Mouse (Mus musculus) myocyte (in vitro differentiated cells): ENCODE results near the gene Zfp661. TPM values are rescaled to one million over a fixed set of nuclear protein-coding genes. Genes with fewer than 3 reads are reported as not detected.

Source experiments
- H3K27me3 ChIP-seq: one replicate; pipeline ENCODE4 v1.6.1; 2011; ENCODE audit not compliant: control insufficient read depth, insufficient read depth, insufficient read length
- H3K36me3 ChIP-seq: one replicate; pipeline ENCODE4 v1.6.1; 2011; ENCODE audit not compliant: control insufficient read depth, insufficient read depth
- H3K4me2 ChIP-seq: one replicate; pipeline ENCODE4 v1.6.1; 2011; ENCODE audit warnings: low read depth, control low read depth
- H3K4me3 ChIP-seq: one replicate; pipeline ENCODE4 v1.5.1; 2011; ENCODE audit warnings: mild to moderate bottlenecking, control low read depth, moderate library complexity
- H3K79me2 ChIP-seq: one replicate; pipeline ENCODE4 v1.6.1; 2011; ENCODE audit not compliant: control insufficient read depth, insufficient read depth
- H3ac ChIP-seq: one replicate; pipeline ENCODE4 v1.6.1; 2011; ENCODE audit not compliant: control insufficient read depth, insufficient read length
- CEBPB ChIP-seq: IDR thresholded peaks from 2 replicates; pipeline ENCODE4 v1.6.1; 2011; ENCODE audit warnings: mild to moderate bottlenecking, moderate library complexity; ENCODE audit not compliant: poor library complexity, insufficient read depth, severe bottlenecking
- E2F4 ChIP-seq: IDR thresholded peaks from one replicate; pipeline ENCODE4 v1.6.1; 2011; ENCODE audit warnings: mild to moderate bottlenecking, control low read depth, moderate library complexity; ENCODE audit not compliant: insufficient read depth
- MAX ChIP-seq: IDR thresholded peaks from one replicate; pipeline ENCODE4 v1.6.1; 2011; ENCODE audit warnings: low read depth, mild to moderate bottlenecking, control low read depth
- MYOD1 ChIP-seq, 3 experiments: IDR thresholded peaks; one replicate each; pipeline ENCODE4 v1.6.1; 2011; ENCODE audit warnings: control low read depth in 2 of 3, low read depth in 2 of 3, mild to moderate bottlenecking in 2 of 3, moderate library complexity in 1 of 3; ENCODE audit not compliant: insufficient read length in 2 of 3, control insufficient read depth in 1 of 3
- MYOG ChIP-seq, 3 experiments: IDR thresholded peaks; one replicate each; pipeline ENCODE4 v1.6.1; 2011; ENCODE audit warnings: control low read depth in 2 of 3, low read depth in 2 of 3, mild to moderate bottlenecking in 2 of 3; ENCODE audit not compliant: insufficient read length in 2 of 3, control insufficient read depth in 1 of 3, insufficient read depth in 1 of 3
- POLR2A ChIP-seq: IDR thresholded peaks from one replicate; pipeline ENCODE4 v1.6.1; 2011; ENCODE audit warnings: low read depth, mild to moderate bottlenecking, control low read depth, moderate library complexity; ENCODE audit not compliant: insufficient read length
- POLR2AphosphoS2 ChIP-seq: IDR thresholded peaks from one replicate; pipeline ENCODE4 v1.6.1; 2011; ENCODE audit warnings: low read depth, control low read depth; ENCODE audit not compliant: insufficient read length
- REST ChIP-seq: IDR thresholded peaks from one replicate; pipeline ENCODE4 v1.6.1; 2011; ENCODE audit warnings: mild to moderate bottlenecking, control low read depth, moderate library complexity; ENCODE audit not compliant: insufficient read depth, insufficient read length
- SRF ChIP-seq: IDR thresholded peaks from one replicate; pipeline ENCODE4 v1.6.1; 2011; ENCODE audit warnings: low read depth; ENCODE audit not compliant: control insufficient read depth, insufficient read length
- TCF12 ChIP-seq: IDR thresholded peaks from one replicate; pipeline ENCODE4 v1.6.1; 2011; ENCODE audit warnings: mild to moderate bottlenecking, control low read depth; ENCODE audit not compliant: poor library complexity, insufficient read depth, severe bottlenecking
- TCF3 ChIP-seq: IDR thresholded peaks from one replicate; pipeline ENCODE4 v1.6.1; 2011; ENCODE audit warnings: low read depth, control low read depth; ENCODE audit not compliant: insufficient read length
- USF1 ChIP-seq: IDR thresholded peaks from one replicate; pipeline ENCODE4 v1.6.1; 2011; ENCODE audit warnings: low read depth, mild to moderate bottlenecking, control low read depth, moderate library complexity
- polyA plus RNA-seq: library from polyadenylated mRNA; unstranded; fragments of >200 nt; fragmentation: generic; extraction: Trizol; gene quantifications from one replicate; pipeline ENCODE4 v1.2.1, GENCODE M21; 2012; ENCODE audit warnings: missing spikeins

Zfp661 gene
- polyA plus RNA-seq, 1 experiment: 1.4 TPM

- Histone ChIP-seq H3K36me3 (no peaks in the 10 kb centered on the region), H3K4me3 (no peak overlapping the region), H3K4me2 (no peak overlapping the region), H3K27me3 (peaks cover 11% of the 10 kb centered on the region), H3K79me2 (no peaks in the 10 kb centered on the region), H3ac (no peak overlapping the region)
- TF ChIP-seq E2F4 (no peak), TCF3 (no peak), USF1 (no peak), MYOG (IDR thresholded peaks at IDR 0.05; ENCODE audit: control insufficient read depth in 1 of 3, insufficient read depth in 1 of 3, insufficient read length in 2 of 3, low read depth in 2 of 3) (no peak), MYOD1 (IDR thresholded peaks at IDR 0.05; ENCODE audit: control insufficient read depth in 1 of 3, insufficient read length in 2 of 3, low read depth in 2 of 3) (no peak), MAX (no peak), SRF (no peak), TCF12 (no peak)
Measured at GRCm38 (mm10) chr2:127548342-127549074, 38.4 kb downstream of the Zfp661 start.

DNA sequence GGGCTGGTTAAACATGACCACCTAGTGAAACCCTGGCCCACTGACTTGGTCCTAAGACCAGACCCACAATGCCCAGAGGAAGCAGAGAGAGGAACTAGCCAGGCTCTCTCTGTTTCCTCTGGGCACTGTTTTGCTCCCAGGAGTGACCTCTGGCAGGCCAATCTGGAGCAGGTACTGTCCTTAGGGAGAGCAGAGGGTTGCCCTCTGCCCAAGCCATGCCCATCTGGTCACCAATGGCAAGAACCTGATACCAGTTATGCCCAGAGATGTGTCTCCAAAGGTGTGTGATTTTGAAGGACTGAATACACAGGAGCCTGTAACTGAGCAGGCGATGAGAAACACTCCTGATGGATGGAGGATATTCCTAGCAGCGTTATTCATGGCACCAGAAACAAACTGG lies 45.2 kb downstream of the Zfp661 start:
- Histone ChIP-seq H3ac (no peak overlapping the region), H3K79me2 (no peaks in the 10 kb centered on the region), H3K27me3 (peaks cover 66% of the 10 kb centered on the region), H3K4me2 (no peak overlapping the region), H3K36me3 (no peaks in the 10 kb centered on the region), H3K4me3 (no peak overlapping the region)
- TF ChIP-seq MYOD1 (IDR thresholded peaks at IDR 0.05; ENCODE audit: control insufficient read depth in 1 of 3, insufficient read length in 2 of 3, low read depth in 2 of 3): no peak
- TF ChIP-seq USF1: no peak
- no peak for TF ChIP-seq TCF3
- TF ChIP-seq POLR2A: no peak
- no peak for TF ChIP-seq MAX
- TF ChIP-seq TCF12: no peak
- TF ChIP-seq MYOG (IDR thresholded peaks at IDR 0.05; ENCODE audit: control insufficient read depth in 1 of 3, insufficient read depth in 1 of 3, insufficient read length in 2 of 3, low read depth in 2 of 3): no peak
- TF ChIP-seq CEBPB: no peak
- no peak for TF ChIP-seq SRF
- no peak for TF ChIP-seq E2F4

DNA sequence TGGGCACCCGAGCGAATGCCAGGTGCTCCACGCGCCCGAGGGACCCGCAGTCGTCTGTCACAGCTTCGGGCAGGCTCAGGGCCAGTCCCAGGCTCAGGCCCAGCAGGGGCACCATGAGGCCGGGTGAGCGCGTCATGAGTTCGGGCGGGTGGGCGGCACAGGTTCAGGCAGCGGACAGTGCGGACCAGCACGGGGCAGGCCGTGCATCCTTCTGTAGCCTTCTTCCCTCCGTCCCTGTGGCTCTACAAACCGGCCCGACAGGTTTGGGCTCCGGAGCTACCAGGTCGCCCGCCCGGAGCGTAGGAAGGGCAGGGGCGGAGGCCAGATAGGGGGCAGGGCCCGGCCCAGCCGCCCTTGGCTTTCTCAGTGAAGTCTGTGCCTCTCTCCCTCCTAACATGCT lies 45.7 kb downstream of the Zfp661 start, which contains the start of gene Prom2:
Gene Prom2, minus strand, starts transcription at position 283 of the 400 bp plus-strand sequence.
- H3K4me3 ChIP-seq: no peak within 1 kb of the TSS
- peaks cover 71% of the 10 kb centered on the region for H3K27me3 ChIP-seq

DNA sequence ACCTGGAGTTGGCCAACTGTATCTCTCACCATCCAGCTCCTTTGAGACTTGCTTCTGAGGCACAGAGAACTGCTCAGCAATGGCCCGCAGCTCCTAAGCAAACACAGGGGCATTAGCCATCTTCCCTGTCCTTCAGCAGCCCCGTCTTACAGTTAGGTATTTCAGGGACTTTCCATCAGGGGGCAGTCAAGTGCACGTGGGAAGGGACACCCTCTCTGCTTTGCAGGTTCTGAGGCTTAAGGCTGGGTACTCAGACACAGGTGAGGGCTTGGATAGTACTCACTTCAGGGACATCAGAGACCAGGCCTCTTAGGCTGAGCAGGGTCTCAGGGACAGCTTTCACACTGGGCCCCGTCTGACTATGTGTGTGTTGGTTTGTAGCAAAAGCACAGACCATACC lies 47.4 kb downstream of the Zfp661 start:
- TF ChIP-seq MAX: no peak
- TF ChIP-seq USF1: no peak
- TF ChIP-seq TCF12: no peak
- no peak for TF ChIP-seq MYOD1 (IDR thresholded peaks at IDR 0.05; ENCODE audit: control insufficient read depth in 1 of 3, insufficient read length in 2 of 3, low read depth in 2 of 3)
- TF ChIP-seq REST: no peak
- no peak for TF ChIP-seq TCF3
- no peak for TF ChIP-seq SRF
- TF ChIP-seq MYOG (IDR thresholded peaks at IDR 0.05; ENCODE audit: control insufficient read depth in 1 of 3, insufficient read depth in 1 of 3, insufficient read length in 2 of 3, low read depth in 2 of 3): no peak
- TF ChIP-seq POLR2A: no peak
- TF ChIP-seq E2F4: no peak
- TF ChIP-seq POLR2AphosphoS2: no peak
- TF ChIP-seq CEBPB: no peak
- Histone ChIP-seq H3ac (no peak overlapping the region), H3K4me2 (no peak overlapping the region), H3K4me3 (no peak overlapping the region), H3K27me3 (peaks cover 74% of the 10 kb centered on the region), H3K36me3 (no peaks in the 10 kb centered on the region), H3K79me2 (no peaks in the 10 kb centered on the region)

More for the DNA sequence above, 45.7 kb downstream of the Zfp661 start, which contains the start of gene Prom2:
- H3K36me3 ChIP-seq: no peaks in the 10 kb centered on the region
- H3ac ChIP-seq: no peak within 1 kb of the TSS
- H3K4me2 ChIP-seq: no peak within 1 kb of the TSS
- TF ChIP-seq TCF12: no peak
- no peak for TF ChIP-seq REST
- no peaks in the 10 kb centered on the region for H3K79me2 ChIP-seq

DNA sequence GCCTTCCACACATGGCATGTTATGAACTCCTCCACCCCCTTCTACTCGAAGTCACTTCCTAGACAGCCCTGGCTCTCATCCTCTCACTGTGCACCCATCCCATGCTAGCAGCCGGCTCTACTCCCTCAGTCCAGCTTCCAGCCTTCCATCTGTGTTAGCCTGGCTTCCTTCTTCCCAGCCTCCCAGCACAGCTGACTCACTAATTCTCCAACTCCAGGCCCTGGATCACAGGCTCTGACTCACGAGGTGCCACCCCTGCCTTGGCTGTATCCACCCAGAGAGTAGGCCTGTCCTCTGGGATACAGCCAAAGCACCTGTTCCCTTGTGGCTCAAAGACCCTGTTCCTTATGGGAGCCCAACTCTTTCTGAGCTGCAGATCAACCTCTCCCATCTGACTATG lies 49.3 kb downstream of the Zfp661 start:
- no peak overlapping the region for H3ac ChIP-seq
- no peak overlapping the region for H3K4me3 ChIP-seq
- peaks cover 63% of the 10 kb centered on the region for H3K27me3 ChIP-seq
- no peak overlapping the region for H3K4me2 ChIP-seq
- no peaks in the 10 kb centered on the region for H3K36me3 ChIP-seq
- H3K79me2 ChIP-seq: no peaks in the 10 kb centered on the region
- TF ChIP-seq TCF12 (no peak), MYOD1 (IDR thresholded peaks at IDR 0.05; ENCODE audit: control insufficient read depth in 1 of 3, insufficient read length in 2 of 3, low read depth in 2 of 3) (peak in 1 of 3 experiments; percentile 58)
